ENCODE assay signal across 10 mouse cellular contexts in the genomic region with DNA sequence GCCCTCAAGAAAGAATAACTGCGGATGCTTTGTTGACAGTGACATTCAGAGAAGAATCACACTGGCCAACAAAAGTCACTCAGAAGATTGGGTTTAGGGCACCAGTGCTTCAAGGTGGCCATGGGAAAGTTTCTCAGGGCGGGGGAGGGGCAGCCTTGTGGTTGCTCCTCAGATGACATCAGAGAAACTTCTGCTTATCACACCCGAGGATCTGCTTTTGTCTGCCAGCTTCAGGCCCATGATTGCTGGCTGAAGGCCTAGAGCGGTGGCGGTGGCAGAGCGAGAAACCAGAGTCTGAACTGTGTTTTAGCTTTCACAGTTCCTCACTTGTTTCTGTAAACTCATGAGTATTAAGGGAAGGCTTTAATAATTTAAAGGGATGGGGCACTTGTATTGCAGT. TPM values are rescaled to one million over a fixed set of nuclear protein-coding genes. Genes with fewer than 3 reads are reported as not detected.
DNase-seq lines count a peak whose midpoint lies in the region; ATAC-seq lines count a peak whose summit lies in the region.
"Had no signal": no experiment of that assay in that cellular context is flagged by ENCODE, and none has a peak within 500 bp of the region (broad histone marks: within the 10 kb centered on the region; RNA-seq: fewer than 3 reads in every experiment).

No protein-coding gene starts in this region.

- H3K36me3 ChIP-seq in macrophage (ENCODE audit: inconsistent target) = no peaks in the 10 kb centered on the region
- H3K36me3 ChIP-seq in intestine, embryonic 15.5 days = no peaks in the 10 kb centered on the region

- no peak overlapping the region for H3K4me3 ChIP-seq in macrophage (ENCODE audit: inconsistent target)
- no peak overlapping the region for H3K4me3 ChIP-seq in intestine, embryonic 15.5 days (replicated peaks)
- H3K4me3 ChIP-seq: erythroblast, embryonic 14.5 days; myocyte had no signal

- no peak overlapping the region for H3K9ac ChIP-seq in intestine, embryonic 15.5 days

- peak overlapping the region; percentile 37 for H3K27ac ChIP-seq in macrophage
- H3K27ac ChIP-seq in intestine, embryonic 15.5 days = no peak overlapping the region

- no peaks in the 10 kb centered on the region for H3K9me3 ChIP-seq in intestine, embryonic 15.5 days

- 8% methylated on average over 4 of the region's 6 CpGs for WGBS in macrophage (ENCODE audit: missing documents)
- 47% methylated on average over 6 of the region's 6 CpGs for whole genome bisulfite sequencing in intestine, embryonic 15.5 days

- H3K27me3 ChIP-seq in intestine, embryonic 15.5 days (replicated peaks) = no peaks in the 10 kb centered on the region

- H3K79me2 ChIP-seq in macrophage (ENCODE audit: inconsistent target) = peaks cover 97% of the 10 kb centered on the region

- ATAC-seq in intestine, embryonic 15.5 days = no peak
- no peak for ATAC-seq in frontal cortex, adult (ENCODE audit: low TSS enrichment)

- peak; percentile 24 for DNase-seq in gastrocnemius, postnatal 25 days
- no peak for DNase-seq in gastrocnemius, postnatal 10 days
- DNase-seq in B cell, adult 2 months = peak; percentile 29 to 30
- peak; percentile 54 for DNase-seq in c-Kit-positive CD71-negative TER-119-negative erythroid progenitor cells, embryonic 14.5 days (ENCODE audit: low read depth)
- no peak for DNase-seq in ovary, postnatal 14 days (ENCODE audit: low spot score)

- no peaks in the 10 kb centered on the region for H3K4me1 ChIP-seq in intestine, embryonic 15.5 days (replicated peaks)

- H3K4me2 ChIP-seq in intestine, embryonic 15.5 days (replicated peaks) = no peak overlapping the region

RNA-seq across cellular contexts. Expression of gene Prkch, which starts 13.6 kb away (rescaled TPM):
- 1 to 10 TPM; 5.0 to 6.9 TPM for total RNA-seq in gastrocnemius, postnatal 25 days (2021)
- total RNA-seq in gastrocnemius, postnatal 10 days (2021) = 10 to 100 TPM; 10.8 to 13.0 TPM
- 100 to 1,000 TPM in 18 of 26 experiments, 10 to 100 TPM in 8; 25.8 to 187 (median 153) TPM for total RNA-seq in macrophage (2018; cell fraction: chromatin; rRNA removed)
- total RNA-seq in macrophage (2018; cell fraction: cytosol; rRNA removed) = 10 to 100 TPM; 34.1 to 62.5 (median 56.8) TPM
- 100 to 1,000 TPM in 7 of 26 experiments, 10 to 100 TPM in 19; 23.4 to 142 (median 85.8) TPM for total RNA-seq in macrophage (2018; cell fraction: nucleus; rRNA removed)
- polyA plus RNA-seq in macrophage (2018) = 34.7 to 50.3 TPM (median 37.2 TPM) in 3 replicates
- 7.3 and 7.7 TPM in 2 replicates for polyA plus RNA-seq in intestine, embryonic 15.5 days (2015; fragmentation: Nextera tagmentation; extraction: Ambion mirVana)

RNA-seq across cellular contexts. Expression of gene Tmem30b, which starts 52.0 kb away (rescaled TPM):
- total RNA-seq in gastrocnemius, postnatal 25 days (2021) = under 1 TPM; 0.21 to 0.46 TPM
- total RNA-seq in gastrocnemius, postnatal 10 days (2021) = 1 to 10 TPM; 1.2 to 1.4 TPM
- under 1 TPM in 1 of 26 experiments, not detected in 25; 0.35 TPM for total RNA-seq in macrophage (2018; cell fraction: chromatin; rRNA removed)
- not detected for total RNA-seq in macrophage (2018; cell fraction: cytosol; rRNA removed)
- total RNA-seq in macrophage (2018; cell fraction: nucleus; rRNA removed) = not detected
- not detected in 3 replicates for polyA plus RNA-seq in macrophage (2018)
- 63.4 and 67.5 TPM in 2 replicates for polyA plus RNA-seq in intestine, embryonic 15.5 days (2015; fragmentation: Nextera tagmentation; extraction: Ambion mirVana)
- polyA plus RNA-seq: erythroblast, embryonic 14.5 days; myocyte had no signal

Comparison
In these comparisons a context has a peak if more than half of its experiments do, and no peak if none do; other contexts are left out.
1. DNase-seq: peak in gastrocnemius, postnatal 25 days (single experiment), B cell, adult 2 months (2 of 2) and c-Kit-positive CD71-negative TER-119-negative erythroid progenitor cells, embryonic 14.5 days (single experiment); none in gastrocnemius, postnatal 10 days (single experiment) and ovary, postnatal 14 days (single experiment).